Mouse (Mus musculus): ENCODE measurements around the gene Pros1.

Gene Pros1

DNA sequence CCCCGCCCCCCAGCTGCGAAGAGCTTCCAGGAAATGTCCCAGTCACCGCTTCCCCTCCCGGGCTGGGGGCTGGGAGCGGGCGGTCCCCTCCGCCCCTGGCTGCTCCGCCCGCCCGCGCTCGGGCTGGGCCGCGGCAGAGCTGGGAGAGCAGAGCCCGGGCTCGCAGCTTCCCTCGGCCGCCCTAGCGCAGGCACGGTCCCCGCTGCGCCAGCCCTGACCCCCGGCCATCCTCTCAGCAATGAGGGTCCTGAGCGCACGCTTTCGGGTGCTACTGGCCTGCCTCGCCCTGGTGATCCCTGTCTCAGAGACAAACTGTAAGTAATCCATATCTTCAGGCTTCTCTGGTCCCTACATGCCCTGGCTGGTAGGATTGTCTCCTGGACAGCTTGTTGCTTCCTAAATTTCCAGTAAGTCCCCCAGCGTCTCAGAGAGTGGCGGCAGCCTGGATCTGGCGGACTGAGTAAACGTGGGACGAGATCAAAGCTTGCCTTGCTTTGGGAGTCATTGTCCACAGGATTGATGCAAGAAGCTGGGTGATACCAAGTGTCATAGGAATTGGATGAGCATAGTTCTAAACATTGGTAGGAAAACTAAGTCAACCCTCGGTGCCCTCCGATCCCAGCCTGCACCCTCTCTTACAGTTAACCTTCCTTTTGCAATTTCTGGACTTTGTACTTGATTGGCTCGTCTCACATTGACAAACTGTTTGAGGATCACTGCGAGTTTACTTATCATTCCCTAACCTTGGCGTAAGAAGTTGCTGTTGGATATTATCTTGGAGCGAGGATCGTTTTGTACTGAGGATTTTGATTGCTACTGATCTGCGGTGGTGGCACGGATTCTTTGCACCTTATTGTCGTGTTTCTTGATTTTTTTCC, at the start of gene Pros1:
TSS of gene Pros1 (plus strand) at position 117 of the 878 bp plus-strand sequence.
- peak; percentile 10 for DNase-seq

DNA sequence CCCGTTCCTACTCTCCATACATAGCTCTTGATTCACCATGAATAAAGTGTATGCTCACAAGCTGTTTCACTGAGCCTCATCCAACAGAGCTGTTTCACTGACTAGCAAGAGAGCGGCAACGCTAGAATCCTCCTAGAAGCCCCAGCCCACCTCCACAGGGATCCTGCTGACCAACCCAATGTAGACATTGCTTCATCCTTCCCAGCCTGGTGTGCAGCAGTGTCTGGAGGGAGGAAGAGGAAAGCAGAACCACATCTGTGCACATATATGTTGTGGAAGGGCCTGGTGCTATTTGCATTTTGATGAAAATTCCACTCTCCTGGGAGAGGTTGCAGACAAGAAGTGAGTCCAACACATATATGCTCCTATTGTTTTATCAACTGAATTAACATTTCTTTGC, 49.5 kb upstream of the Pros1 start:
- DNase-seq = no peak

DNA sequence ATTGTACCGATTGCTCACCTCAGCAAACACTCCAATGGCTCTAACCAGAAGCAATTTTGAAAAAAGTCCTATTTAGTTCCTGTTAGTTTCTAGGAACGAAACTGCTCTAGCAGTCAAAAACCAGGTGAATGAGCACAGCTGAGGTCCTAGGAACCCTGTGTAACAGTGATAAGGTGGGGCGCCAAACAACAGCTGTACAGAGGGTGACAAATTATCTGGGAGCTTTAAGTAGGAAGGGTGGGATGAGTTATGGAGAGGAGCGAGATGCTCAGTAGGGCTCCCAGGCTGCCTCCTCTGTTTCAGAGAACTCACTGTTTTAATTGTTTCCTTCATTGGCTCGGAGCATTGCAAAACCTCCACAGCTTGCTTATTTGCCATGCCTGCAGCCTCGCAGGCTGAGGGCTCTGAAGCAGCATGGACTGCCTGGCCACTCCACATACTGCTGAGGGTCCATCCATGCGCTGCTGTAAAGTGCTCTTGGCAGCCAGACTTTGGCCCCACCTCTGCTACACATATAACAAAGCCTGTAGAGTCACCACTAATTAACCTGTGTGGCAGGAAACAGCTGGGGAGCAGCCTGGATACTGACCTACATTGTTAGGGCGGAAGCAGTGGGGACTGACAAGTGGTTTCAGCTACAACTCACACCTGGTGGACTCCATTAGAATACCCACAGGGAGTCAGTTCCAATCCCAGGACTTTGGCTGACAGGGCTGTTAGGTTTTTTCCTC, 46.7 kb upstream of the Pros1 start:
- DNase-seq = no peak

DNA sequence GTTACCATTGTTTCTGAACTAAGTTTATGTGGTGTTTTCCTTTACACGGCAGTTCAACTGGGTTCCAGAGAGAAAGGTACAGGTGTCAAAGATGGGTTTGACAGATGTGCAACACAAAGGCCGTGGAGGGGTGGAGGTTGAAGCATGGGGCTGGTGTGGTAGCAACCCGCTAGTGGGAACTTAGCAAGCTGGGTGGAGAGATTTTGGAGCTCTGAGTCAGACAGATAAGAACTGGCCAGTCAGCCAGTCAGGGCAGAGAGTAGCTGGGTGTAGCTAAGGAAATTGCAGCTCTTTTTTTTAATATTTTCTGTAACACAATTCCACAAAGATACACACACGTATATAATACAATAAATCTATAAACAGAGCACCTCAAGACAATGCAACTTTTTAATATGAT, 43.3 kb upstream of the Pros1 start:
- DNase-seq = no peak

GRCm38 (mm10) chr16:62813790-62814189, 40.3 kb upstream of the Pros1 start:
- DNase-seq = no peak

DNA sequence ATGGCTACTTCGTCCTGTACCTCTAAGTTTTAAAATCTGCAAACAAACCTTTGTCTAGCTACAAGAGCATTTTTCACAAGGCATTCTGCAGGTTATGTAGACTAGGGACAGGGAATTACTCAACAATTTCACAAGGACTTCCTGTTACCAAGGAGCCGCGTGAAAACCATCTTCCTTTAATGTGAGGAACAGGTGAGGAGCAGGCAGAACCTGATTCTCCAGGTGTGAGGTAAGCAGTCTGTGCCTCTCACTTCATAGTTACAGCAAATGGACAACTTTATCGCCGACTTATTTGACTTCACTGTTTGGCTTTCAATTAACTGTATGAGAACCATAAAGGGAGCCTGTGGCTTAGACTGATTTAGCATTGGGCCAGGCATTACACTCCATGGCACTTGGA, 39.6 kb upstream of the Pros1 start, which contains the start of gene Stx19:
TSS of gene Stx19 (plus strand) at position 186 of the 400 bp plus-strand sequence.
- DNase-seq = no peak

DNA sequence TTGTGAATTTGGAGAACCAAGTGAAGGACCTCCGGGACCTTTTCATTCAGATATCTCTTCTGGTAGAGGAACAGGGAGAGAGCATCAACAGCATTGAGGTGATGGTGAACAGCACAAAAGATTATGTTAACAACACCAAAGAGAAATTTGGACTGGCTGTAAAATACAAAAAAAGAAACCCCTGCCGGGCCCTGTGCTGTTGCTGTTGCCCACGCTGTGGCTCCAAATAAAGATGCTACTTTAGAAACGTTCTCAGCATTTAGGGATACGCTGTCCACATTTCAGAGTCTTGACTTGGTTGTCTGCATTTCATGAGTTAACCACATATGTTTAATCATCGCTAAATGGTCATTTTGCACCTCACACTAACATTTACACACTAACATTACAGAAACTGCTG, 31.6 kb upstream of the Pros1 start:
- no peak for DNase-seq

DNA sequence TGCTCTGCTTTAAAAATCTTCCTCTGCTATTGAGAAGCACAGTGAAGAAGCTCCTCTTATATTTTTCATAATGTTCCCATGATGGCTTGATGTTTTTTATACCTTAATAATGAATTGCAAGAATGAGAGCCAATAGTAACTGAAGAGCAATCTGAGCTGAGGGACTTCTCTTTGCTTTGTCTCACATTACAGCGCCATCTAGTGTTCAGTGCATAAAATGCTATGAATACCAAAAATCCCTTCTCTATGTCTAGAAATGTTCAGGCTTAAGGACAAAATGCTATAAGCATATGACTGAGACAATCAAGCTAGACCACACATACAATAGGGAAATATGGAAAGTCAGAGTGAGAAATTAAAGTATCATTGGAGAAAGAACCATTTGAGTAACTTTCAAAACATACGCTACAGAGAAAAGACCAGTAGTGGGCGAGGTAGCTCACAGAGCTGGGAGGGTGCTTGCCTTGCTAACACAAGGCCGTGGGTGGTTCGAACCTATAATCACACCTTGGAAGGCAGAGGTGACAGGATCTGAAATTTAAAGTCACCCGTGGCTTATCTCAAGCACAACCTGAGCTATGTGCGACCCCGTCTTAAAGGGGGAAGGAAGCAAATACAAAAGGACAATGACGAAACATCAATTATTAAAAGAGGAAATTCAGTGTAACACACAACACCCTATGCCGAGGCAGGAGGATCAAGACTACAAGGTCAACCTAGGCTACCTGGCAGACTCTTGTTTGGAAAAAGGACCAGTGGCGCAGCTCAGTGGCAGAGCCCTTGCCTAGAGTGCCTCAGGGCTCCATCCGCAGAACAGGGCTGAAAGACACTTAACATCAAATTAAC, 27.7 kb upstream of the Pros1 start:
- DNase-seq = no peak

DNA sequence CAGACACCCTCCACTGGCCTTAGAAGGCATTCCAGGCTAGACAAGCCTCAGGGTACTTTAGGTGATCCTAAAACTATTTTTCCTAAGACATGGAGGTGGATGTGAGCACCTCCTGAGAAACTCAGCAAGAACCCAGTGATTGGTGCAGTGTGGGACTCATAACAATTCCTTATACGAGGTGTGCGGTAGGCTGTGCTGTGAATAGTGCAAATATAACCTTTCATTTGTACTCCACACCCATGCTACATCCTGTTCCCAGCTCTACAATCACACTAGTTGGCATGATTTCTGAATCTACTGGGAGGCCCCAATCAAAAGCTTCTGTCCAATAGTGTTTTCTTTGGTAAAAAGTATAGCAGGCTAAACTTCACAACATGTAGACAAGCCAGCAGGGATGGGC, 22.1 kb upstream of the Pros1 start:
- no peak for DNase-seq

DNA sequence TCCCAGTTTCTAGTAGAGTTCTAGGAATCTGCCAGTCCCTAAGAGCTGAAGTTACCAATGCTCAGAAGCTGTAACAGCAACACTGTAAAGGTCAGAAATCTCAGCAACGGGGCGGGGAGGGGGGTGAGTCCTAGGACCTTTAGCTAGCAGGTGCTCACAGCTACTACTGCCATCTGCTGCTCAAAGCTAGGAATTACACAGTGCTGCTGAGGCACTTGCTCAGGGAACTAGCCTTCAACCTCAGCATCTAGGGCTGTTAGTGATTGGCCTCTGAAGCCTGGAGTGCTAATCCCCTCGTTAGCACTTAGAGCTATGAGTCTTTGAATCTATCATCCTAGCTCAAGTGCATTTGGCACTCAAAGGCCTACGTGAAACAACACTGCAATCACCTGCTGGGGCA, 21.6 kb upstream of the Pros1 start:
- peak; percentile 34 for DNase-seq

GRCm38 (mm10) chr16:62834016-62834735, 19.9 kb upstream of the Pros1 start:
- DNase-seq = no peak

GRCm38 (mm10) chr16:62845341-62845740, 8.8 kb upstream of the Pros1 start:
- DNase-seq = no peak

- DNase-seq = peak; percentile 96
Observed at GRCm38 (mm10) chr16:62846498-62847312, 7.4 kb upstream of the Pros1 start, which contains the start of gene Arl13b. Gene Arl13b (minus strand): TSS chr16:62847040.

DNA sequence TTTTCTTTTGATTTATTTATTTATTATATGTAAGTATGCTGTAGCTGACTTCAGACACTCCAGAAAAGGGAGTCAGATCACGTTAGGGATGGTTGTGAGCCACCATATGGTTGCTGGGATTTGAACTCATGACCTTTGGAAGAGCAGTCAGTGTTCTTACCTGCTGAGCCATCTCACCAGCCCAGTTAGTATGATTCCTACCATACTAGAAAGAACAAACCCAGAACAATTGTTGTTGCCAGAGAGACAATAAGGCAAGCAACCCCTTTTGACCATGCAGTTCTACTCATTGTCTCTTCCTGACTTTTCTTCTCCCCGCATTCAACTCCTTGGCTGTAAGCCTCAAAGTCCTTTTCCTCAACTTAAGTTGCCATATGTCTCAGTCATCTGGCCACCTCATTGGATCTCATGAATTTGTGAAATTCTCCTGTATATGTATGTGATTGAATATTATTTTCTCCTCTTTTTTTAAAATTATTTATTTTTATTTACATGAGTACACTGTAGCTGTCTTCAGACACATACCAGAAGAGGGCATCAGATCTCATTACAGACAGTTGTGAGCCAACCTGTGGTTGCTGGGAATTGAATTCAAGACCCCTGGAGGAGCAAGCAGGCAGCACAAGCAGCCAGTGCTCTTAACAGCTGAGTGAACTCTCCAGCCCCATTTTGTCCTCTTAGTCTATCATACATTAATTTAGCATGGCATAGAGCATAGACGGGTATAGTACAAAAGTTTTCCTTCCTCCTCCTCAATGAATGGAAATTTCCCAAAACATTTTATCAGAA, 1.4 kb upstream of the Pros1 start:
- no peak for DNase-seq

- DNase-seq = no peak
Observed at GRCm38 (mm10) chr16:62853611-62854126, 438 bp upstream of the Pros1 start.

DNA sequence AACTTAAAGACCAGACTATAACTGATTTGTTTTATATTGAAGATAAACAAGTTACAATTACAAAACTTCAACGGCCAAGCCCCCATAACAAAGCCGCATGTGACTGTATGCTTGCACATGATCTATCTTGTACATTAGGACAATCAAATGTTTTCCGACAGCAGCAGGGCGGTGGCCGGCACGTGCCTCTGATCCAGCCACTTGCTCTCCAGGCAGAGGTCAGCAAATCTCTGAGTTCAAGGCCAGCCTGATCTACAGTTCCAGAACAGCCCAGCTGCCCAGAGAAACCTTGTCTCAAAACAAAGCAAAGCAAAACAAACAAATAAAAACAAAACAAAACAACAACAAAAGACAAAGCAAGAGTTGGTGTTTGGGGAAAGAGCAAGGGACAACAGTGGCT, 1.3 kb downstream of the Pros1 start:
- no peak for DNase-seq

DNA sequence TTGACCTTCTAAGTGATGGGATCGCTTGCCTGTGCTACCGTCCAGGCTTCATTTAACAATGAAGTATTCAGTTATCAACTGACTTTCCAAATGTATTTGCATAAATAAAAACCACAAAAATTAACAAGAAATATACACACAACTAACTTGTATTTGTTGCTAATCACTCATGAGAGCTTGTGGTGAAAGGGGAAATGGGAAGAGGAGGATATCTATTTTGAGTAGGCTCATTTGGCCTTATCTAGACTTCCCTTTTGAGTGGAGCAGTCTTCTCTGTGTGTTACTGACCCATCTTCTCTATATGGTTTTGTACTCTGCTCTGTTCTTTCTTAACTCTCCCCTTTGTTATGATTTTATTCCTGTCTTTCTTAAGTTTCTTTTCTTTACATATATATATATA, 2.2 kb downstream of the Pros1 start:
- no peak for DNase-seq

DNA sequence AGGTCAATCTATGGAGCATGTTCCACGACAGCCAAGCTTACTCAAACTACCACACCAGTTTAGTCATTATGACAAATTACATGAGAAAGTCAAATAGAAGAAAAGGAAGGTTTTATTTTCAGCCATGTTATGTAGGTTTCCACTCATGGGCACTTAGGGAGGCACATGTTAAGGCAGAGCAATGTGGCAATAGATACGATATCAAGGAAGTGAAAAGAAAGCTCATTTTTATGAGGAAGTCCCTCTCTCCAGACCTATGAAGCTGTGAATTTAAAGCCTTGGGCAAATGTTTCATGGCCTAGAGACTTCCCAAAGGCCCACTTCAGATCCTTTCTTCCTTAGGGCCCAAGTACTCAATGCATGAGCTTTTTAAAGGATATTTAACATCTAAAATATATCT, 3.4 kb downstream of the Pros1 start:
- DNase-seq = no peak

DNA sequence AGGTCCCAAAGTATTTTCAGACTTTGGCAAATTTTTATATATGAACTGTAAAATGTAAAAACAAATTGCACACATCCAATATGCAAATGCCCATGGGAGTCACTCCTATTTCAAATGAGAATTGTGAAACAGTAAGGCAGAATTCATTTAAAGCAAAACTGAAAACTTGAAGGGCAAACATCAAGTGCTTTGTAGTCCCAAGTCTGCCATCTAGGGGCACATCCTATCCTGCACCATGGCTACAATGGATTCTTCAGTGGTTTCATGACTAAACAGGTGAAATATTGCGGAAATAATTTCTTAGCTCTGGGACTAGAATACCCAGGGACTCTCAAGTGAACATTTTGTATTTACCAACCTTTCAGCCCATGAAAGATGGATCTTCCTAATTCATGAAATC, 3.9 kb downstream of the Pros1 start:
- DNase-seq = no peak

- DNase-seq = no peak
Observed at GRCm38 (mm10) chr16:62860140-62860539, 6.0 kb downstream of the Pros1 start.

Measured in cerebellum, adult 9-11 months (tissue).